Mouse (Mus musculus) spleen, adult 2 months (tissue): ENCODE measurements around the gene Pes1. TPM values are rescaled to one million over a fixed set of nuclear protein-coding genes. Genes with fewer than 3 reads are reported as not detected.

Experiments used
- DNase-seq, 2 experiments: peaks; one replicate each; pipeline versions ENCODE4 v3.0.0 to v3.0.0-alpha.2; 2012 to 2021; ENCODE audit warnings: low spot score in 2 of 2, low read depth in 1 of 2
- H3K27ac ChIP-seq: fragments of 200-500 bp; 2 replicates; pipeline ENCODE4 v1.5.1; 2012; ENCODE audit warnings: low read length, inconsistent platforms; ENCODE audit not compliant: insufficient read depth
- H3K27me3 ChIP-seq: fragments of 200-500 bp; 2 replicates; pipeline ENCODE4 v1.6.1; 2012; ENCODE audit warnings: mild to moderate bottlenecking, moderate library complexity, low read length, inconsistent platforms; ENCODE audit not compliant: control insufficient read depth, insufficient read depth
- H3K36me3 ChIP-seq: fragments of 200-500 bp; 2 replicates; pipeline ENCODE4 v1.6.1; 2012; ENCODE audit warnings: mild to moderate bottlenecking, low read length, inconsistent platforms; ENCODE audit not compliant: control insufficient read depth, insufficient read depth
- H3K4me1 ChIP-seq: fragments of 200-500 bp; 2 replicates; pipeline ENCODE4 v1.6.1; 2011; ENCODE audit warnings: inconsistent platforms; ENCODE audit not compliant: control insufficient read depth, insufficient read depth, insufficient read length
- H3K4me3 ChIP-seq: fragments of 200-500 bp; 2 replicates; pipeline ENCODE4 v1.5.1; 2011; ENCODE audit warnings: mild to moderate bottlenecking, inconsistent platforms; ENCODE audit not compliant: insufficient read depth, insufficient read length; ENCODE audit errors: extremely low read depth
- CTCF ChIP-seq: fragments of 200-500 bp; IDR thresholded peaks from 2 replicates; pipeline ENCODE4 v1.5.1; 2011; ENCODE audit warnings: mild to moderate bottlenecking, inconsistent platforms; ENCODE audit not compliant: insufficient read depth, insufficient read length, insufficient replicate concordance; ENCODE audit errors: extremely low read depth
- POLR2A ChIP-seq: fragments of 200-500 bp; IDR thresholded peaks from 2 replicates; pipeline ENCODE4 v1.6.1; 2011; ENCODE audit warnings: low read depth, low read length, inconsistent platforms
- WGBS: fragments of 180-500 bp; shearing (Covaris S2); methylation state at CpG from one replicate; pipeline ENCODE4 v1.1.7; 2018; 5-methylcytosine and 5-hydroxymethylcytosine counted together
- polyA plus RNA-seq: library from polyadenylated mRNA; depleted of rRNA; stranded (reverse); fragments of >200 nt; gene quantifications from 2 replicates; pipeline ENCODE4 v1.2.3, GENCODE M21; 2012; rRNA removed

The Pes1 gene
- polyA plus RNA-seq, 1 experiment: 33.6 TPM

- H3K4me1 ChIP-seq: no peaks in the 10 kb centered on the region
- DNase-seq: no peak
- no peaks in the 10 kb centered on the region for H3K36me3 ChIP-seq
- TF ChIP-seq CTCF: no peak
- no peak for TF ChIP-seq POLR2A
- 61% methylated on average over 4 of the region's 4 CpGs for WGBS
- no peak overlapping the region for H3K4me3 ChIP-seq
- H3K27me3 ChIP-seq: no peaks in the 10 kb centered on the region
- no peak overlapping the region for H3K27ac ChIP-seq
Measured at GRCm38 (mm10) chr11:4029343-4029742, 65.6 kb downstream of the Pes1 start.

Other genes starting within 250 kb of the Pes1 start
- 0.05 and 0.06 TPM in 2 replicates for gene Osbp2, start 100.1 kb upstream of the Pes1 start, polyA plus RNA-seq
- gene 4921536K21Rik, start 68.9 kb upstream of the Pes1 start, polyA plus RNA-seq: 0.02 TPM in 1 of 2 replicates, not detected in the other
- 0.44 and 0.48 TPM in 2 replicates for gene Dusp18, start 68.7 kb upstream of the Pes1 start, polyA plus RNA-seq
- 3.4 and 5.0 TPM in 2 replicates for gene Slc35e4, start 49.3 kb upstream of the Pes1 start, polyA plus RNA-seq
- gene Tcn2, start 31.8 kb upstream of the Pes1 start, polyA plus RNA-seq: 62.0 and 66.0 TPM in 2 replicates
- not detected in 2 replicates for gene 4930556J24Rik, start 12.8 kb downstream of the Pes1 start, polyA plus RNA-seq
- gene Gal3st1, start 19.7 kb downstream of the Pes1 start, polyA plus RNA-seq: 0.34 and 0.63 TPM in 2 replicates
- gene Sec14l4, start 67.5 kb downstream of the Pes1 start, polyA plus RNA-seq: 0.07 and 0.22 TPM in 2 replicates
- not detected in 2 replicates for gene Sec14l3, start 100.9 kb downstream of the Pes1 start, polyA plus RNA-seq
- gene Mtfp1, start 131.5 kb downstream of the Pes1 start, polyA plus RNA-seq: 5.1 and 6.2 TPM in 2 replicates
- 1.9 and 2.9 TPM in 2 replicates for gene Sec14l2, start 159.4 kb downstream of the Pes1 start, polyA plus RNA-seq
- 20.6 and 26.2 TPM in 2 replicates for gene Rnf215, start 171.2 kb downstream of the Pes1 start, polyA plus RNA-seq
- gene Ccdc157, start 196.3 kb downstream of the Pes1 start, polyA plus RNA-seq: 4.3 and 4.4 TPM in 2 replicates
- 27.9 and 31.9 TPM in 2 replicates for gene Sf3a1, start 196.4 kb downstream of the Pes1 start, polyA plus RNA-seq
- gene Tbc1d10a, start 222.8 kb downstream of the Pes1 start, polyA plus RNA-seq: 46.7 and 53.9 TPM in 2 replicates